ENCODE assay signal across 4 mouse cellular contexts in genomic region chr9:64995464-64995863, GRCm38 (mm10). TPM values are rescaled to one million over a fixed set of nuclear protein-coding genes. Genes with fewer than 3 reads are reported as not detected.
"Had no signal": no experiment of that assay in that cellular context is flagged by ENCODE, and none has a peak within 500 bp of the region (broad histone marks: within the 10 kb centered on the region; RNA-seq: fewer than 3 reads in every experiment).

No protein-coding gene starts in this region.

RNA-seq across cellular contexts. Expression of gene Slc24a1, which starts 44.1 kb away (rescaled TPM):
- total RNA-seq: liver, adult 2 months had no signal
- polyA plus RNA-seq: liver, adult 2 months; neural tube, embryonic 11.5 days; small intestine, adult 2 months; spleen, adult 2 months had no signal
